Mouse (Mus musculus): ENCODE data around the gene Ccdc146. TPM values are rescaled to one million over a fixed set of nuclear protein-coding genes. Genes with fewer than 3 reads are reported as not detected.
"Not testable (repeated sequence)": the region's sequence is repeated elsewhere in the genome, so short reads cannot be mapped to it uniquely, and the experiment has no call there.

The Ccdc146 gene
- polyA plus RNA-seq, 1 experiment from 2014 or later, result not detected

GRCm38 (mm10) chr5:21283356-21284062 is 141.0 kb downstream of the Ccdc146 start:
- WGBS (ENCODE audit: insufficient replicate concordance), result 76% methylated on average over 12 of the region's 12 CpGs
- Histone ChIP-seq H3K9ac (no peak overlapping the region), H3K36me3 (no peaks in the 10 kb centered on the region), H3K9me3 (replicated peaks) (no peaks in the 10 kb centered on the region), H3K4me1 (replicated peaks) (0 out of 2 replicates have a peak, but pooled peaks cover 6% of the 10 kb centered on the region), H3K27ac (no peak overlapping the region), H3K4me3 (replicated peaks) (no peak overlapping the region), H3K4me2 (no peak overlapping the region), H3K27me3 (no peaks in the 10 kb centered on the region)
- no peak for DNase-seq
- ATAC-seq (ENCODE audit: low read depth), result no peak

- H3K36me3 ChIP-seq; H3K9ac ChIP-seq; H3K27me3 ChIP-seq; H3K4me1 ChIP-seq (replicated peaks); DNase-seq; ATAC-seq (ENCODE audit: low read depth); H3K4me2 ChIP-seq; H3K9me3 ChIP-seq (replicated peaks); H3K27ac ChIP-seq; H3K4me3 ChIP-seq (replicated peaks): not testable (repeated sequence)
- WGBS (ENCODE audit: insufficient replicate concordance), result 31% methylated on average over 2 of the region's 2 CpGs
Observed at GRCm38 (mm10) chr5:21277685-21278084, 146.8 kb downstream of the Ccdc146 start.

GRCm38 (mm10) chr5:21271386-21272354 is 152.8 kb downstream of the Ccdc146 start:
- H3K4me2 ChIP-seq, result no peak overlapping the region
- no peak overlapping the region for H3K4me3 ChIP-seq (replicated peaks)
- WGBS (ENCODE audit: insufficient replicate concordance), result 51% methylated on average over 9 of the region's 9 CpGs
- 0 out of 2 replicates have a peak, but pooled peaks cover 3% of the 10 kb centered on the region for H3K27me3 ChIP-seq
- H3K9me3 ChIP-seq (replicated peaks), result no peaks in the 10 kb centered on the region
- no peak for DNase-seq
- 0 out of 2 replicates have a peak, but pooled peaks have one; percentile 51 for ATAC-seq (ENCODE audit: low read depth)
- H3K36me3 ChIP-seq, result no peaks in the 10 kb centered on the region
- H3K4me1 ChIP-seq (replicated peaks), result peaks cover 7% of the 10 kb centered on the region; the same call in 1 of the 2 replicates
- no peak overlapping the region for H3K9ac ChIP-seq
- H3K27ac ChIP-seq, result no peak overlapping the region

GRCm38 (mm10) chr5:21270756-21271155 is 153.7 kb downstream of the Ccdc146 start:
- Histone ChIP-seq H3K9me3 (replicated peaks) (no peaks in the 10 kb centered on the region), H3K9ac (no peak overlapping the region), H3K4me2 (no peak overlapping the region), H3K27ac (no peak overlapping the region), H3K4me3 (replicated peaks) (no peak overlapping the region), H3K27me3 (0 out of 2 replicates have a peak, but pooled peaks cover 3% of the 10 kb centered on the region), H3K4me1 (replicated peaks) (peaks cover 7% of the 10 kb centered on the region; the same call in 1 of the 2 replicates), H3K36me3 (no peaks in the 10 kb centered on the region)
- DNase-seq (no peak), ATAC-seq (ENCODE audit: low read depth) (no peak)
- 58% methylated on average over 4 of the region's 4 CpGs for WGBS (ENCODE audit: insufficient replicate concordance)

DNA sequence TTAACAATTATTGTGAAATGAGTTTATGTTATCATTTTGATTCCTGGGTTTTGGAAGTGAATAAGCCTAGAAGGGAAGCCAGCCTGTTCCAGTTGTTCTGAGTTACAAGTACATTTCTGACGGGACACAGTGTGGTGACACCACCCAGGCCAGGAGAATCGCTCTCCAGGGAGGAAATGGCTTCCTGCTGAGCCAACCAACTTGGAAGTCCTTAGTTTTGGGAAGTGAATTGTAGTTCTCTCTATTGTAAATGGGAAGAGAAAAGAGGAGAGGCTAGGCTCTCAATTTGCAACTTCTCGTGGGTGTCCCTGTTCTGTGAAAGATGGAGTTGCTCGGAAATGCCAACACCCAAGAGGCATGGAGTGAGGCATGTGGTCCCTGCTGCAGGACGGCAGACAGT is 155.0 kb downstream of the Ccdc146 start:
- Histone ChIP-seq H3K4me2 (no peak overlapping the region), H3K27me3 (0 out of 2 replicates have a peak, but pooled peaks cover 1% of the 10 kb centered on the region), H3K36me3 (no peaks in the 10 kb centered on the region), H3K4me1 (replicated peaks) (peaks cover 7% of the 10 kb centered on the region; the same call in 1 of the 2 replicates), H3K4me3 (replicated peaks) (no peak overlapping the region), H3K9ac (no peak overlapping the region), H3K27ac (no peak overlapping the region), H3K9me3 (replicated peaks) (no peaks in the 10 kb centered on the region)
- ATAC-seq (ENCODE audit: low read depth) (no peak), DNase-seq (no peak)
- 62% methylated on average over 5 of the region's 5 CpGs for WGBS (ENCODE audit: insufficient replicate concordance)

- no peak for DNase-seq
Observed at GRCm38 (mm10) chr5:21267090-21267489, 157.4 kb downstream of the Ccdc146 start.

GRCm38 (mm10) chr5:21265049-21265448 is 159.4 kb downstream of the Ccdc146 start:
- Histone ChIP-seq H3K27me3 (no peaks in the 10 kb centered on the region), H3K27ac (no peak overlapping the region), H3K9ac (no peak overlapping the region), H3K9me3 (replicated peaks) (no peaks in the 10 kb centered on the region), H3K4me1 (replicated peaks) (no peaks in the 10 kb centered on the region), H3K4me2 (no peak overlapping the region), H3K4me3 (replicated peaks) (no peak overlapping the region), H3K36me3 (no peaks in the 10 kb centered on the region)
- DNase-seq (peak; percentile 35), ATAC-seq (ENCODE audit: low read depth) (no peak)
- 15% methylated on average over 4 of the region's 4 CpGs for WGBS (ENCODE audit: insufficient replicate concordance)

More at GRCm38 (mm10) chr5:21267090-21267489, 157.4 kb downstream of the Ccdc146 start:
- peaks cover 7% of the 10 kb centered on the region; the same call in 1 of the 2 replicates for H3K4me1 ChIP-seq (replicated peaks)
- 52% methylated on average over 2 of the region's 2 CpGs for WGBS (ENCODE audit: insufficient replicate concordance)
- peak; percentile 69 for ATAC-seq (ENCODE audit: low read depth)
- H3K36me3 ChIP-seq, result no peaks in the 10 kb centered on the region
- H3K9me3 ChIP-seq (replicated peaks), result no peaks in the 10 kb centered on the region
- no peak overlapping the region for H3K4me3 ChIP-seq (replicated peaks)
- no peak overlapping the region for H3K9ac ChIP-seq
- H3K4me2 ChIP-seq, result no peak overlapping the region
- no peak overlapping the region for H3K27ac ChIP-seq
- no peaks in the 10 kb centered on the region for H3K27me3 ChIP-seq

GRCm38 (mm10) chr5:21264352-21265021 is 160.0 kb downstream of the Ccdc146 start:
- H3K36me3 ChIP-seq, result no peaks in the 10 kb centered on the region

GRCm38 (mm10) chr5:21263202-21264055 is 161.0 kb downstream of the Ccdc146 start:
- no peak overlapping the region for H3K4me2 ChIP-seq
- H3K27me3 ChIP-seq, result no peaks in the 10 kb centered on the region
- no peak overlapping the region for H3K4me3 ChIP-seq (replicated peaks)
- H3K36me3 ChIP-seq, result no peaks in the 10 kb centered on the region
- H3K27ac ChIP-seq, result no peak overlapping the region
- no peak overlapping the region for H3K9ac ChIP-seq
- no peaks in the 10 kb centered on the region for H3K9me3 ChIP-seq (replicated peaks)
- 50% methylated on average over 18 of the region's 18 CpGs for WGBS (ENCODE audit: insufficient replicate concordance)
- ATAC-seq (ENCODE audit: low read depth) (no peak), DNase-seq (no peak)
- no peaks in the 10 kb centered on the region for H3K4me1 ChIP-seq (replicated peaks)

More at GRCm38 (mm10) chr5:21264352-21265021, 160.0 kb downstream of the Ccdc146 start:
- Histone ChIP-seq H3K4me1 (replicated peaks) (no peaks in the 10 kb centered on the region), H3K4me2 (no peak overlapping the region), H3K27ac (no peak overlapping the region), H3K27me3 (no peaks in the 10 kb centered on the region), H3K9ac (no peak overlapping the region), H3K9me3 (replicated peaks) (no peaks in the 10 kb centered on the region), H3K4me3 (replicated peaks) (no peak overlapping the region)
- DNase-seq (no peak), ATAC-seq (ENCODE audit: low read depth) (no peak)
- WGBS (ENCODE audit: insufficient replicate concordance), result 85% methylated on average over 8 of the region's 8 CpGs

DNA sequence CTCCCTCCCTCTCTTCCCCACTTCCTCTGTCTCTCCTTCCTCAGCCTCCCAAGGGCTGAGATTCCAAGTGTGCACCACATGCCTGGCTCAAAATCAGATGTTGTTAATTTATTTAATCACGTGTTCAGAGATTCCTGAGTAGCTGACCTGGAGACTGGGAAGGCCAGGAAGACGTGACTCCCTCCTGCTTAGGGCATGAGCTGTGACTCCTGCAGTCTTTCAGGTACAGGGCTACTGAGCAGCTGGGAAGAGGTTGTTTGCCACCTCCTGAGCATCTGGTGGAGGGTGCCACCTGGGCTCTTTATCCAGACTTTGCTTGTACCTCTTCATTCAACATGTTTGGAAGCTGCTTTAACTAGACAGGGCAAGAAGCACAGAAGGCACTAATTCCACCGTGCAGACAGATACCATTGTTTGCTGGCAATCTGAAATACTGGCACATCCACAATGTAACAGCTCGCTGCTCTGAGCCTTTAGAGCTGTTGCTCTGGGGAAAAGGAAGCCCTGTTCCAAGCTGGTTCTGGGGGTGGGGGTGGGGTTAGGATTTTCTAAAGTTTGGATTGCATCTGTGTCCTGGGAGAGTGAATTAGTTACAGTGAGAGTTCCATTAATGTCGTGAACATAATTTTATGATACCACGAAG is 163.2 kb downstream of the Ccdc146 start:
- Histone ChIP-seq H3K27me3 (no peaks in the 10 kb centered on the region), H3K9me3 (replicated peaks) (no peaks in the 10 kb centered on the region), H3K4me2 (no peak overlapping the region), H3K9ac (no peak overlapping the region), H3K27ac (no peak overlapping the region), H3K36me3 (no peaks in the 10 kb centered on the region), H3K4me3 (replicated peaks) (no peak overlapping the region), H3K4me1 (replicated peaks) (no peaks in the 10 kb centered on the region)
- no peak for ATAC-seq (ENCODE audit: low read depth)
- WGBS (ENCODE audit: insufficient replicate concordance), result 52% methylated on average over 6 of the region's 6 CpGs
- no peak for DNase-seq

All from liver, embryonic 13.5 days (tissue).